ENCODE assay signal across 9 mouse cellular contexts in genomic region chr14:103471806-103472553, GRCm38 (mm10). TPM values are rescaled to one million over a fixed set of nuclear protein-coding genes. Genes with fewer than 3 reads are reported as not detected.
A peak's percentile ranks its signal among the peaks of the same experiment; 100 is the strongest.
DNase-seq lines count a peak whose midpoint lies in the region; ATAC-seq lines count a peak whose summit lies in the region.
"Had no signal": no experiment of that assay in that cellular context is flagged by ENCODE, and none has a peak within 500 bp of the region (broad histone marks: within the 10 kb centered on the region; RNA-seq: fewer than 3 reads in every experiment).

No protein-coding gene starts in this region.

- WGBS in forebrain, embryonic 11.5 days = 63% methylated on average over 7 of the region's 7 CpGs
- 69% methylated on average over 7 of the region's 7 CpGs for WGBS in forebrain, embryonic 10.5 days

- H3K4me2 ChIP-seq in forebrain, embryonic 11.5 days (ENCODE audit: low read depth, low read length, severe bottlenecking) = no peak overlapping the region
- H3K4me2 ChIP-seq: limb, embryonic 12.5 days had no signal

- ATAC-seq in forebrain, embryonic 11.5 days (replicated peaks; ENCODE audit: low FRiP score) = peak; percentile 56; the same call in 1 of the 2 replicates

- H3K4me3 ChIP-seq in forebrain, embryonic 11.5 days (ENCODE audit: low read depth, low read length) = no peak overlapping the region
- no peak overlapping the region for H3K4me3 ChIP-seq in forebrain, embryonic 10.5 days
- H3K4me3 ChIP-seq: limb, embryonic 12.5 days had no signal

- no peak overlapping the region for H3K9ac ChIP-seq in forebrain, embryonic 11.5 days (ENCODE audit: low read length)
- H3K9ac ChIP-seq: limb, embryonic 12.5 days had no signal

- no peaks in the 10 kb centered on the region for H3K4me1 ChIP-seq in forebrain, embryonic 11.5 days (replicated peaks; ENCODE audit: control insufficient read depth, insufficient read depth, low read length)
- peaks cover 13% of the 10 kb centered on the region for H3K4me1 ChIP-seq in forebrain, embryonic 10.5 days
- H3K4me1 ChIP-seq: limb, embryonic 12.5 days had no signal

- no peak overlapping the region for H3K27ac ChIP-seq in forebrain, embryonic 11.5 days (ENCODE audit: low read depth, low read length)
- no peak overlapping the region for H3K27ac ChIP-seq in forebrain, embryonic 10.5 days
- H3K27ac ChIP-seq: limb, embryonic 12.5 days had no signal

- no peaks in the 10 kb centered on the region for H3K9me3 ChIP-seq in forebrain, embryonic 11.5 days (ENCODE audit: control insufficient read depth, low read length)
- H3K9me3 ChIP-seq in forebrain, embryonic 10.5 days = no peaks in the 10 kb centered on the region
- H3K9me3 ChIP-seq: limb, embryonic 12.5 days had no signal

- H3K36me3 ChIP-seq in forebrain, embryonic 11.5 days (ENCODE audit: control insufficient read depth, insufficient read depth, low read length) = no peaks in the 10 kb centered on the region
- H3K36me3 ChIP-seq in forebrain, embryonic 10.5 days (replicated peaks) = no peaks in the 10 kb centered on the region
- H3K36me3 ChIP-seq: limb, embryonic 12.5 days had no signal

- H3K27me3 ChIP-seq in forebrain, embryonic 11.5 days (ENCODE audit: control insufficient read depth, insufficient read depth, low read length) = no peaks in the 10 kb centered on the region
- H3K27me3 ChIP-seq in forebrain, embryonic 10.5 days (ENCODE audit: poor library complexity, severe bottlenecking) = no peaks in the 10 kb centered on the region
- H3K27me3 ChIP-seq: limb, embryonic 12.5 days had no signal

- DNase-seq in forebrain, embryonic 11.5 days (ENCODE audit: low spot score) = no peak
- DNase-seq in forebrain, embryonic 10.5 days (ENCODE audit: extremely low spot score, low spot score) = no peak
- DNase-seq in brain, adult 2 months (ENCODE audit: low read depth, low spot score) = peak; percentile 97
- peak; percentile 86 to 90 for DNase-seq in frontal cortex, postnatal 36 days (ENCODE audit: low spot score in 2 of 2)
- DNase-seq in induced T-regulatory cell, adult 2 months (ENCODE audit: low read depth) = peak; percentile 46
- peak; percentile 91 for DNase-seq in right cerebral cortex, adult 18-20 months
- DNase-seq in kidney, adult 11 months = no peak
- no peak for DNase-seq in urinary bladder, postnatal 4 days (ENCODE audit: low spot score in 2 of 2)

RNA-seq across cellular contexts. Expression of gene Scel, which starts 41.2 kb away (rescaled TPM):
- 0.47 and 0.91 TPM in 2 replicates for polyA plus RNA-seq in forebrain, embryonic 11.5 days (2014; fragmentation: Nextera tagmentation; extraction: Ambion mirVana)
- 0.09 and 0.20 TPM in 2 replicates for polyA plus RNA-seq in forebrain, embryonic 10.5 days (2016; fragmentation: Nextera tagmentation; extraction: Ambion mirVana)

Comparison
In these comparisons a context has a peak if more than half of its experiments do, and no peak if none do; other contexts are left out.
1. DNase-seq: peak in brain, adult 2 months (single experiment), frontal cortex, postnatal 36 days (2 of 2), induced T-regulatory cell, adult 2 months (single experiment) and right cerebral cortex, adult 18-20 months (single experiment); none in forebrain, embryonic 11.5 days (single experiment), forebrain, embryonic 10.5 days (single experiment), kidney, adult 11 months (single experiment) and urinary bladder, postnatal 4 days (0 of 2).